9 mouse cellular contexts compared by ENCODE assay signal in the genomic region with DNA sequence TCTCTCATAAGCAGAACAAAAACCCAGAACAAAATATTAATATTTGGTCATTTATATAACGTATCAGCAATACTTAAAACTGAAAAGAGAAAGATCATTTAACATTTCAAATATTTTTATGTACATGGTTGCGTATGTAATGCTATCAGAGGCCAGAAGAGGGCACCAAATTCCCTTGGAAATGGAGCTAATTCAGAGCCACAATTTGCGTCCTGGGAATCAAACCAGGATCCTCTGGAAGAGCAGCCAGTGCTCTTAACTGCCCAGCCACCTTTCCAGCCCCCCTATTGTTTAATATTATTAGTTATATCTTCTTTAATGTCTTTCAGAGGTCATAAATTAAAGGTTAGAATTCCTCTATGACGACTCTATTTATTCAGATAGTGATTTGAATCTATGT. TPM values are rescaled to one million over a fixed set of nuclear protein-coding genes. Genes with fewer than 3 reads are reported as not detected.
A peak's percentile ranks its signal among the peaks of the same experiment; 100 is the strongest.
DNase-seq lines count a peak whose midpoint lies in the region; ATAC-seq and TF ChIP-seq lines count a peak whose summit lies in the region.
"Had no signal": no experiment of that assay in that cellular context is flagged by ENCODE, and none has a peak within 500 bp of the region (broad histone marks: within the 10 kb centered on the region; RNA-seq: fewer than 3 reads in every experiment).

No protein-coding gene starts in this region.

- 39% methylated on average over 4 of the region's 4 CpGs for WGBS in kidney, postnatal 0 days
- WGBS in kidney, embryonic 15.5 days = 35% methylated on average over 4 of the region's 4 CpGs
- WGBS in lung, embryonic 14.5 days = 33% methylated on average over 4 of the region's 4 CpGs

- no peaks in the 10 kb centered on the region for H3K79me2 ChIP-seq in CH12.LX (replicated peaks; ENCODE audit: control insufficient read depth, extremely low read depth, insufficient read depth, poor library complexity, severe bottlenecking)

- TF ChIP-seq CTCF in kidney, postnatal 0 days (IDR thresholded peaks at IDR 0.05; ENCODE audit: low read depth) = peak; percentile 84
- peak; percentile 66 to 81 for TF ChIP-seq CTCF in CH12.LX (conservative IDR thresholded peaks at IDR 0.05 in 1 of 2, IDR thresholded peaks at IDR 0.05 in 1 of 2; ENCODE audit: low read depth in 2 of 2, low read length in 2 of 2)
- TF ChIP-seq CTCF in lung, embryonic 14.5 days (IDR thresholded peaks at IDR 0.05; ENCODE audit: low read depth) = peak; percentile 71

- H3K4me2 ChIP-seq in kidney, postnatal 0 days (ENCODE audit: low read length) = no peak overlapping the region
- no peak overlapping the region for H3K4me2 ChIP-seq in kidney, embryonic 15.5 days
- H3K4me2 ChIP-seq in CH12.LX (ENCODE audit: insufficient read depth, low read depth, poor library complexity, severe bottlenecking) = no peak overlapping the region
- no peak overlapping the region for H3K4me2 ChIP-seq in lung, embryonic 14.5 days
- H3K4me2 ChIP-seq: liver, embryonic 13.5 days had no signal

- peak; percentile 69 for TF ChIP-seq RAD21 in CH12.LX (IDR thresholded peaks at IDR 0.05; ENCODE audit: low read depth, low read length)

- dilution Hi-C loops in CH12.LX (cut with MboI; ENCODE audit: extremely low pct_ligation_motif_present, extremely low pct_unique_long_range_greater_than_20kb, low sequenced_read_pairs) = no loop called here

- in situ Hi-C loops in CH12.LX (cut with MboI; ENCODE audit: low pct_ligation_motif_present, low pct_unique_long_range_greater_than_20kb, low sequenced_read_pairs) = no loop called here

- DNase-seq in adrenal gland, postnatal 10 days = peak; percentile 64
- no peak for DNase-seq in adrenal gland, postnatal 4 days (ENCODE audit: low spot score in 2 of 2)
- DNase-seq in kidney, postnatal 0 days (ENCODE audit: low spot score) = peak; percentile 49
- DNase-seq in CH12.LX (ENCODE audit: extremely low read depth) = peak; percentile 30
- peak; percentile 72 for DNase-seq in embryo, embryonic 10 days (ENCODE audit: low spot score)
- peak; percentile 79 for DNase-seq in lung, embryonic 14.5 days
- DNase-seq: liver, embryonic 13.5 days had no signal

- no peaks in the 10 kb centered on the region for H3K9me3 ChIP-seq in kidney, postnatal 0 days (replicated peaks; ENCODE audit: low read length)
- no peaks in the 10 kb centered on the region for H3K9me3 ChIP-seq in kidney, embryonic 15.5 days (replicated peaks)
- H3K9me3 ChIP-seq in CH12.LX (replicated peaks; ENCODE audit: low read length) = no peaks in the 10 kb centered on the region
- no peaks in the 10 kb centered on the region for H3K9me3 ChIP-seq in lung, embryonic 14.5 days (ENCODE audit: low read depth, low read length)
- H3K9me3 ChIP-seq: liver, embryonic 13.5 days had no signal

- H3K4me1 ChIP-seq in kidney, postnatal 0 days (replicated peaks; ENCODE audit: insufficient read depth, low read length) = no peaks in the 10 kb centered on the region
- peaks cover 7% of the 10 kb centered on the region; the same call in 1 of the 2 replicates for H3K4me1 ChIP-seq in kidney, embryonic 15.5 days
- no peaks in the 10 kb centered on the region; a peak in 1 of 4 replicates for H3K4me1 ChIP-seq in CH12.LX (ENCODE audit: control insufficient read depth in 1 of 2, insufficient read depth in 2 of 2)
- no peaks in the 10 kb centered on the region for H3K4me1 ChIP-seq in lung, embryonic 14.5 days (ENCODE audit: insufficient read depth)
- H3K4me1 ChIP-seq: liver, embryonic 13.5 days had no signal

- TF ChIP-seq EP300 in CH12.LX (IDR thresholded peaks at IDR 0.05; ENCODE audit: low read length) = no peak

- no peak overlapping the region for H3K9ac ChIP-seq in kidney, postnatal 0 days (ENCODE audit: low read depth, low read length)
- H3K9ac ChIP-seq in kidney, embryonic 15.5 days = no peak overlapping the region
- H3K9ac ChIP-seq in CH12.LX (ENCODE audit: insufficient read depth, low read depth) = no peak overlapping the region
- H3K9ac ChIP-seq in lung, embryonic 14.5 days = no peak overlapping the region
- H3K9ac ChIP-seq: liver, embryonic 13.5 days had no signal

- no peak overlapping the region for H3K4me3 ChIP-seq in kidney, postnatal 0 days (replicated peaks; ENCODE audit: low read depth, low read length)
- no peak overlapping the region for H3K4me3 ChIP-seq in kidney, embryonic 15.5 days (replicated peaks)
- no peak overlapping the region for H3K4me3 ChIP-seq in CH12.LX (replicated peaks in 1 of 3; ENCODE audit: low read depth in 2 of 3, low read length in 2 of 3, poor library complexity in 1 of 3)
- no peak overlapping the region for H3K4me3 ChIP-seq in lung, embryonic 14.5 days (ENCODE audit: low read depth, low read length)
- H3K4me3 ChIP-seq: liver, embryonic 13.5 days had no signal

- H3K27me3 ChIP-seq in kidney, postnatal 0 days (ENCODE audit: insufficient read depth, low read length) = no peaks in the 10 kb centered on the region
- H3K27me3 ChIP-seq in kidney, embryonic 15.5 days = 0 out of 2 replicates have a peak, but pooled peaks cover 6% of the 10 kb centered on the region
- H3K27me3 ChIP-seq in CH12.LX (replicated peaks) = no peaks in the 10 kb centered on the region
- H3K27me3 ChIP-seq in lung, embryonic 14.5 days (ENCODE audit: insufficient read depth, low read length) = no peaks in the 10 kb centered on the region

- H3K27ac ChIP-seq in kidney, postnatal 0 days = no peak overlapping the region
- H3K27ac ChIP-seq in kidney, embryonic 15.5 days = no peak overlapping the region
- no peak overlapping the region for H3K27ac ChIP-seq in CH12.LX (ENCODE audit: insufficient read depth, low read depth)
- no peak overlapping the region for H3K27ac ChIP-seq in lung, embryonic 14.5 days (ENCODE audit: low read depth)
- H3K27ac ChIP-seq: liver, embryonic 13.5 days had no signal

- no peak for ATAC-seq in kidney, postnatal 0 days (replicated peaks; ENCODE audit: low FRiP score, low read depth)
- ATAC-seq in kidney, embryonic 15.5 days (replicated peaks; ENCODE audit: low FRiP score) = no peak
- no peak for ATAC-seq in lung, embryonic 14.5 days (ENCODE audit: insufficient read depth)
- no peak for ATAC-seq in megakaryocyte-erythroid progenitor cell, adult 5-6 weeks (replicated peaks; ENCODE audit: low FRiP score, low TSS enrichment, poor library complexity, severe bottlenecking)

- no peak for TF ChIP-seq POLR2A in CH12.LX (IDR thresholded peaks at IDR 0.05; ENCODE audit: low read depth, low read length)

- no peaks in the 10 kb centered on the region for H3K36me3 ChIP-seq in kidney, postnatal 0 days (ENCODE audit: insufficient read depth, low read length)
- no peaks in the 10 kb centered on the region for H3K36me3 ChIP-seq in kidney, embryonic 15.5 days
- H3K36me3 ChIP-seq in CH12.LX (replicated peaks in 1 of 2; ENCODE audit: control insufficient read depth in 1 of 2, insufficient read depth in 1 of 2, low read length in 1 of 2) = no peaks in the 10 kb centered on the region
- no peaks in the 10 kb centered on the region for H3K36me3 ChIP-seq in lung, embryonic 14.5 days (ENCODE audit: insufficient read depth)
- H3K36me3 ChIP-seq: liver, embryonic 13.5 days had no signal

TF ChIP-seq in CH12.LX, 34 proteins besides CTCF, POLR2A, EP300 and RAD21:
- TF ChIP-seq BHLHE40 (IDR thresholded peaks at IDR 0.05; ENCODE audit: low read depth, low read length) (no peak), SMC3 (IDR thresholded peaks at IDR 0.05; ENCODE audit: low read depth, low read length) (peak; percentile 49), CHD2 (IDR thresholded peaks at IDR 0.05; ENCODE audit: low read length) (no peak), ETS1 (conservative IDR thresholded peaks at IDR 0.05; ENCODE audit: low read depth, low read length) (no peak), PAX5 (IDR thresholded peaks at IDR 0.05; ENCODE audit: low read length) (no peak), POLR2AphosphoS2 (IDR thresholded peaks at IDR 0.05; ENCODE audit: low read depth, low read length) (no peak), MAFK (IDR thresholded peaks at IDR 0.05; ENCODE audit: insufficient replicate concordance, low read length) (no peak), ZC3H11A (IDR thresholded peaks at IDR 0.05; ENCODE audit: low read depth, low read length) (no peak), E2F4 (IDR thresholded peaks at IDR 0.05; ENCODE audit: insufficient replicate concordance, low read depth, low read length) (no peak)

RNA-seq across cellular contexts. Expression of a gene that starts 3.7 kb away (rescaled TPM):
- total RNA-seq in adrenal gland, postnatal 10 days (2021) = under 1 TPM; 0.39 to 0.48 TPM
- total RNA-seq in adrenal gland, postnatal 4 days (2021) = 1 to 10 TPM in 1 of 2 experiments, under 1 TPM in 1; 0.99 to 1.1 TPM
- polyA plus RNA-seq in kidney, postnatal 0 days (2015; fragmentation: Nextera tagmentation; extraction: Ambion mirVana) = 0.38 and 0.46 TPM in 2 replicates
- 0.32 and 0.44 TPM in 2 replicates for polyA plus RNA-seq in kidney, embryonic 15.5 days (2015; fragmentation: Nextera tagmentation; extraction: Ambion mirVana)
- 0.04 and 0.13 TPM in 2 replicates for total RNA-seq in CH12.LX (2012; rRNA removed)
- total RNA-seq in CH12.LX (2014; rRNA removed) = not detected in 2 replicates
- 0.15 TPM in 1 of 2 replicates, not detected in the other for polyA plus RNA-seq in CH12.LX (2012; ENCODE audit: insufficient read length, low read depth)
- polyA plus RNA-seq in lung, embryonic 14.5 days (2014; fragmentation: Nextera tagmentation; extraction: Ambion mirVana) = 1.4 and 1.5 TPM in 2 replicates
- not detected in 2 replicates for total RNA-seq in megakaryocyte-erythroid progenitor cell, adult 5-6 weeks (2014; fragmentation: Nextera tagmentation)
- total RNA-seq in megakaryocyte-erythroid progenitor cell, adult 5-6 weeks (2017) = not detected in 2 replicates
- polyA plus RNA-seq: liver, embryonic 13.5 days had no signal

Comparison
In these comparisons a context has a peak if more than half of its experiments do, and no peak if none do; other contexts are left out.
1. DNase-seq: peak in adrenal gland, postnatal 10 days (single experiment), kidney, postnatal 0 days (single experiment), CH12.LX (single experiment), embryo, embryonic 10 days (single experiment) and lung, embryonic 14.5 days (single experiment); none in adrenal gland, postnatal 4 days (0 of 2).
2. Peak in every context shown above with its lines, with median percentiles within 50 percentile points of each other: CTCF ChIP-seq.